11 mouse cellular contexts compared by ENCODE assay signal in the genomic region with DNA sequence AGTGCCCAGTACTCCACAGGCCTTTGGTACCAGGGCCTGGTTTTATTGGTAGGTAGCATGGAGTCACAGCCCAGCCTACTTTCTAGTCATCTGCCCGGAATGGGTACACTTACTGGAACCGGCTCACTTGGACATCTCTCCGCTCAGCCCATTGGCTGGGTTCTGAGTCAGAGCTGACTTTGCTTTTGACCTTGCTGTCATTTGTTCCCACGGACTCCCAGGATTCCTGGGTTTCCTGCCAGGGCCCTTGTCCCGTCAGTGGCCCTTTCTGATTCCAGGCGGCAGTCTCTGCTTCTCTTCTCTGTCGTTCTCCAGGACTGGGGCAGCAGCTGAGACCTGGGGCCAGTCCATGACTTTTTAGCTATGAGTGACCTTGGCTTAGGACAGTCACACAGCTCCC.
"Had no signal": no experiment of that assay in that cellular context is flagged by ENCODE, and none has a peak within 500 bp of the region (broad histone marks: within the 10 kb centered on the region; RNA-seq: fewer than 3 reads in every experiment).

No protein-coding gene starts in this region.

- H3K27ac ChIP-seq: left cerebral cortex, adult 2 months; limb, embryonic 10.5 days; liver, embryonic 15.5 days; lung, embryonic 15.5 days; macrophage; midbrain, embryonic 12.5 days had no signal

- H3K27me3 ChIP-seq: liver, embryonic 15.5 days; lung, embryonic 15.5 days; midbrain, embryonic 12.5 days had no signal

- DNase-seq: kidney, postnatal 14 days; lung, postnatal 14 days; right cerebral cortex, postnatal 14 days; thymus, postnatal 36 days had no signal

- H3K4me1 ChIP-seq: limb, embryonic 10.5 days; liver, embryonic 15.5 days; lung, embryonic 15.5 days had no signal

- H3K36me3 ChIP-seq: limb, embryonic 10.5 days; liver, embryonic 15.5 days; lung, embryonic 15.5 days; midbrain, embryonic 12.5 days had no signal

- H3K4me3 ChIP-seq: left cerebral cortex, adult 2 months; limb, embryonic 10.5 days; liver, embryonic 15.5 days; lung, embryonic 15.5 days; megakaryocyte, embryonic 14.5 days; midbrain, embryonic 12.5 days had no signal

- H3K9me3 ChIP-seq: limb, embryonic 10.5 days; liver, embryonic 15.5 days; lung, embryonic 15.5 days; megakaryocyte, embryonic 14.5 days had no signal
